Mouse (Mus musculus) MEL (cell line): ENCODE measurements around the gene Lrriq4. TPM values are rescaled to one million over a fixed set of nuclear protein-coding genes. Genes with fewer than 3 reads are reported as not detected.

Source experiments
- DNase-seq: peaks from one replicate; pipeline ENCODE4 v3.0.0; 2011; ENCODE audit warnings: low read depth, low spot score
- H3K27ac ChIP-seq: 2 replicates; pipeline ENCODE4 v1.5.1; 2012; ENCODE audit warnings: low read depth, mild to moderate bottlenecking, control low read depth, low read length, moderate library complexity; ENCODE audit not compliant: control insufficient read depth
- H3K27me3 ChIP-seq, 2 experiments: fragments of 150-350 bp in 1 of 2; sonication (generic) in 1 of 2; 2 replicates each; pipeline ENCODE4 v1.6.1; 2012; ENCODE audit warnings: low read length in 2 of 2, mild to moderate bottlenecking in 2 of 2, improper control_type of control experiment in 1 of 2, moderate library complexity in 1 of 2; ENCODE audit not compliant: insufficient read depth in 2 of 2, control insufficient read depth in 1 of 2
- H3K36me3 ChIP-seq, 2 experiments: 2 replicates each; pipeline ENCODE4 v1.6.1; 2012 to 2014; ENCODE audit warnings: low read length in 2 of 2, improper control_type of control experiment in 1 of 2, inconsistent platforms in 1 of 2, mild to moderate bottlenecking in 1 of 2; ENCODE audit not compliant: insufficient read depth in 2 of 2, control insufficient read depth in 1 of 2
- H3K4me1 ChIP-seq, 2 experiments: fragments of 150-350 bp in 1 of 2; sonication (generic) in 1 of 2; 2 replicates each; pipeline ENCODE4 v1.6.1; 2012; ENCODE audit warnings: low read length in 2 of 2, improper control_type of control experiment in 1 of 2, mild to moderate bottlenecking in 1 of 2; ENCODE audit not compliant: insufficient read depth in 2 of 2, control insufficient read depth in 1 of 2
- H3K4me3 ChIP-seq, 2 experiments: fragments of 150-350 bp in 1 of 2; sonication (generic) in 1 of 2; 2 replicates each; pipeline ENCODE4 v1.5.1; 2012; ENCODE audit warnings: low read depth in 2 of 2, low read length in 2 of 2, mild to moderate bottlenecking in 2 of 2, moderate library complexity in 2 of 2, control low read depth in 1 of 2, improper control_type of control experiment in 1 of 2; ENCODE audit not compliant: control insufficient read depth in 1 of 2, insufficient read depth in 1 of 2
- H3K79me2 ChIP-seq: 2 replicates; pipeline ENCODE4 v1.6.1; 2012; ENCODE audit warnings: mild to moderate bottlenecking, low read length, moderate library complexity; ENCODE audit not compliant: control insufficient read depth, poor library complexity, insufficient read depth
- H3K9ac ChIP-seq: 2 replicates; pipeline ENCODE4 v1.6.1; 2012; ENCODE audit warnings: low read depth, mild to moderate bottlenecking, control low read depth, low read length, moderate library complexity; ENCODE audit not compliant: control insufficient read depth, poor library complexity, severe bottlenecking
- H3K9me3 ChIP-seq: fragments of 150-350 bp; sonication (generic); replicated peaks from 2 replicates; pipeline ENCODE4 v1.6.1; 2012; ENCODE audit warnings: mild to moderate bottlenecking, low read length, improper control_type of control experiment, moderate library complexity; ENCODE audit not compliant: insufficient read depth
- BHLHE40 ChIP-seq: IDR thresholded peaks from 2 replicates; pipeline ENCODE4 v1.6.1; 2012; ENCODE audit warnings: low read depth, mild to moderate bottlenecking, inconsistent platforms, low read length, improper control_type of control experiment, borderline replicate concordance
- CHD1 ChIP-seq: IDR thresholded peaks from 2 replicates; pipeline ENCODE4 v1.6.1; 2012; ENCODE audit warnings: low read depth, mild to moderate bottlenecking, inconsistent platforms, low read length, improper control_type of control experiment
- CHD2 ChIP-seq: IDR thresholded peaks from 2 replicates; pipeline ENCODE4 v1.6.1; 2011; ENCODE audit warnings: low read length, improper control_type of control experiment
- CTCF ChIP-seq, 3 experiments: IDR thresholded peaks in 2 of 3; conservative IDR thresholded peaks in 1 of 3; 2 replicates each; pipeline ENCODE4 v1.5.1; 2011 to 2012; ENCODE audit warnings: low read length in 3 of 3, low read depth in 2 of 3, mild to moderate bottlenecking in 2 of 3, improper control_type of control experiment in 1 of 3, inconsistent platforms in 1 of 3, mixed read lengths in 1 of 3, moderate library complexity in 1 of 3; ENCODE audit not compliant: control insufficient read depth in 1 of 3, insufficient read depth in 1 of 3, poor library complexity in 1 of 3, severe bottlenecking in 1 of 3
- EP300 ChIP-seq, 2 experiments: IDR thresholded peaks; 2 replicates each; pipeline ENCODE4 v1.6.1; 2011; ENCODE audit warnings: improper control_type of control experiment in 2 of 2, low read length in 2 of 2, low read depth in 1 of 2, mild to moderate bottlenecking in 1 of 2
- GABPA ChIP-seq: IDR thresholded peaks from 2 replicates; pipeline ENCODE4 v1.6.1; 2012; ENCODE audit warnings: low read depth, mild to moderate bottlenecking, inconsistent platforms, low read length, improper control_type of control experiment, moderate library complexity
- GATA1 ChIP-seq: IDR thresholded peaks from 2 replicates; pipeline ENCODE4 v1.6.1; 2011; ENCODE audit warnings: low read depth, low read length, improper control_type of control experiment
- JUND ChIP-seq: IDR thresholded peaks from 2 replicates; pipeline ENCODE4 v1.6.1; 2011; ENCODE audit warnings: low read depth, mild to moderate bottlenecking, improper control_type of control experiment, low read length
- MAZ ChIP-seq: IDR thresholded peaks from 2 replicates; pipeline ENCODE4 v1.6.1; 2012; ENCODE audit warnings: low read depth, mild to moderate bottlenecking, inconsistent platforms, low read length, improper control_type of control experiment
- MEF2A ChIP-seq: IDR thresholded peaks from 2 replicates; pipeline ENCODE4 v1.6.1; 2014; ENCODE audit warnings: low read depth, mild to moderate bottlenecking, inconsistent platforms, low read length, improper control_type of control experiment; ENCODE audit not compliant: poor library complexity, insufficient replicate concordance, severe bottlenecking; ENCODE audit errors: extremely low read depth
- MYB ChIP-seq: IDR thresholded peaks from 2 replicates; pipeline ENCODE4 v1.6.1; 2011; ENCODE audit warnings: mild to moderate bottlenecking, low read depth, low read length, improper control_type of control experiment
- MYC ChIP-seq: IDR thresholded peaks from 2 replicates; pipeline ENCODE4 v1.6.1; 2011; ENCODE audit warnings: low read depth, mild to moderate bottlenecking, low read length, improper control_type of control experiment, moderate library complexity
- NELFE ChIP-seq: IDR thresholded peaks from 2 replicates; pipeline ENCODE4 v1.6.1; 2011; ENCODE audit warnings: low read depth, low read length, improper control_type of control experiment
- POLR2A ChIP-seq, 2 experiments: IDR thresholded peaks; 2 replicates each; pipeline ENCODE4 v1.6.1; 2011 to 2012; ENCODE audit warnings: low read length in 2 of 2, mild to moderate bottlenecking in 2 of 2, control low read depth in 1 of 2, improper control_type of control experiment in 1 of 2, low read depth in 1 of 2, moderate library complexity in 1 of 2; ENCODE audit not compliant: control insufficient read depth in 1 of 2, insufficient read depth in 1 of 2, poor library complexity in 1 of 2
- RAD21 ChIP-seq: IDR thresholded peaks from 2 replicates; pipeline ENCODE4 v1.6.1; 2011; ENCODE audit warnings: mild to moderate bottlenecking, low read depth, low read length, improper control_type of control experiment
- RCOR1 ChIP-seq: IDR thresholded peaks from 2 replicates; pipeline ENCODE4 v1.6.1; 2012; ENCODE audit warnings: low read depth, mild to moderate bottlenecking, inconsistent platforms, low read length, improper control_type of control experiment
- SMC3 ChIP-seq: IDR thresholded peaks from 2 replicates; pipeline ENCODE4 v1.6.1; 2011; ENCODE audit warnings: low read depth, low read length, improper control_type of control experiment
- TAL1 ChIP-seq: IDR thresholded peaks from 2 replicates; pipeline ENCODE4 v1.6.1; 2012; ENCODE audit warnings: mild to moderate bottlenecking, inconsistent platforms, low read length, moderate library complexity, mixed read lengths
- UBTF ChIP-seq: IDR thresholded peaks from 2 replicates; pipeline ENCODE4 v1.6.1; 2012; ENCODE audit warnings: low read depth, mild to moderate bottlenecking, inconsistent platforms, low read length, improper control_type of control experiment, moderate library complexity, borderline replicate concordance; ENCODE audit not compliant: insufficient read depth
- USF1 ChIP-seq: IDR thresholded peaks from 2 replicates; pipeline ENCODE4 v1.6.1; 2014; ENCODE audit warnings: low read depth, mild to moderate bottlenecking, inconsistent platforms, low read length, improper control_type of control experiment, moderate library complexity
- USF2 ChIP-seq, 2 experiments: IDR thresholded peaks; 2 replicates each; pipeline ENCODE4 v1.6.1; 2011 to 2012; ENCODE audit warnings: improper control_type of control experiment in 2 of 2, low read length in 2 of 2, borderline replicate concordance in 1 of 2, inconsistent platforms in 1 of 2, low read depth in 1 of 2, mild to moderate bottlenecking in 1 of 2; ENCODE audit not compliant: insufficient read depth in 1 of 2
- ZC3H11A ChIP-seq: IDR thresholded peaks from 2 replicates; pipeline ENCODE4 v1.6.1; 2012; ENCODE audit warnings: low read depth, mild to moderate bottlenecking, inconsistent platforms, low read length, improper control_type of control experiment
- ZKSCAN1 ChIP-seq: IDR thresholded peaks from 2 replicates; pipeline ENCODE4 v1.6.1; 2012; ENCODE audit warnings: low read depth, mild to moderate bottlenecking, inconsistent platforms, low read length, improper control_type of control experiment, moderate library complexity
- ZMIZ1 ChIP-seq: IDR thresholded peaks from 2 replicates; pipeline ENCODE4 v1.6.1; 2012; ENCODE audit warnings: low read depth, mild to moderate bottlenecking, inconsistent platforms, low read length, improper control_type of control experiment, moderate library complexity
- polyA plus RNA-seq, 2 experiments: library from polyadenylated mRNA; stranded (reverse) in 1 of 2; unstranded in 1 of 2; fragments of >175 nt in 1 of 2; fragments of >200 nt in 1 of 2; gene quantifications; 2 replicates each; pipeline versions ENCODE4 v1.2.1 to v1.2.4; 2012; ENCODE audit warnings: low replicate concordance in 2 of 2, low read depth in 1 of 2; ENCODE audit not compliant: insufficient read length in 2 of 2, insufficient read depth in 1 of 2, missing spikeins in 1 of 2
- total RNA-seq: library from RNA; depleted of rRNA; stranded (reverse); fragments of 300-350 nt; gene quantifications from 2 replicates; pipeline ENCODE4 v1.2.3, GENCODE M21; 2012

The Lrriq4 gene
- total and polyA plus RNA-seq, 3 experiments, result not detected

- Histone ChIP-seq H3K4me1 (no peaks in the 10 kb centered on the region), H3K4me3 (no peak overlapping the region), H3K27me3 (no peaks in the 10 kb centered on the region), H3K9ac (no peak overlapping the region)
- TF ChIP-seq BHLHE40 (no peak), GATA1 (no peak), GABPA (no peak), USF1 (no peak), MAZ (no peak), USF2 (IDR thresholded peaks at IDR 0.05; ENCODE audit: borderline replicate concordance in 1 of 2, insufficient read depth in 1 of 2, low read depth in 1 of 2, low read length in 2 of 2) (no peak)
- TF ChIP-seq, all 39 proteins: peak for 0
- H3K36me3 ChIP-seq, result no peaks in the 10 kb centered on the region
- H3K9me3 ChIP-seq, result no peaks in the 10 kb centered on the region
- no peaks in the 10 kb centered on the region for H3K79me2 ChIP-seq
- DNase-seq, result no peak
- no peak overlapping the region for H3K27ac ChIP-seq
Observed at GRCm38 (mm10) chr3:30695661-30696060, 51.4 kb downstream of the Lrriq4 start.

GRCm38 (mm10) chr3:30696346-30696745 is 52.0 kb downstream of the Lrriq4 start:
- Histone ChIP-seq H3K4me1 (no peaks in the 10 kb centered on the region), H3K27me3 (no peaks in the 10 kb centered on the region), H3K9ac (no peak overlapping the region), H3K79me2 (no peaks in the 10 kb centered on the region), H3K27ac (no peak overlapping the region), H3K9me3 (no peaks in the 10 kb centered on the region), H3K36me3 (no peaks in the 10 kb centered on the region), H3K4me3 (no peak overlapping the region)
- peak; percentile 25 for DNase-seq
- peak; percentile 74 to 90 (median 85) for TF ChIP-seq CTCF (IDR thresholded peaks at IDR 0.05 in 2 of 3, conservative IDR thresholded peaks at IDR 0.05 in 1 of 3; ENCODE audit: control insufficient read depth in 1 of 3, insufficient read depth in 1 of 3, low read depth in 2 of 3, low read length in 3 of 3, poor library complexity in 1 of 3, severe bottlenecking in 1 of 3)
- peak; percentile 77 for TF ChIP-seq RAD21
- TF ChIP-seq USF1, result peak; percentile 61; the same call in 1 of the 2 replicates
- TF ChIP-seq BHLHE40, result no peak
- peak; percentile 89 for TF ChIP-seq SMC3
- TF ChIP-seq GABPA, result no peak
- peak; percentile 68 for TF ChIP-seq ZC3H11A

- no peak for DNase-seq
- Histone ChIP-seq H3K4me1 (no peaks in the 10 kb centered on the region), H3K9ac (no peak overlapping the region), H3K27ac (no peak overlapping the region), H3K4me3 (no peak overlapping the region), H3K9me3 (no peaks in the 10 kb centered on the region), H3K36me3 (no peaks in the 10 kb centered on the region), H3K79me2 (no peaks in the 10 kb centered on the region), H3K27me3 (no peaks in the 10 kb centered on the region)
- TF ChIP-seq SMC3 (no peak), UBTF (no peak), CHD2 (no peak), MYC (no peak), TAL1 (no peak), NELFE (no peak), EP300 (IDR thresholded peaks at IDR 0.05; ENCODE audit: low read depth in 1 of 2, low read length in 2 of 2) (no peak), RCOR1 (no peak), JUND (no peak), ZKSCAN1 (no peak), POLR2A (IDR thresholded peaks at IDR 0.05; ENCODE audit: control insufficient read depth in 1 of 2, insufficient read depth in 1 of 2, low read depth in 1 of 2, low read length in 2 of 2, poor library complexity in 1 of 2) (no peak), MEF2A (no peak), ZMIZ1 (no peak), CHD1 (no peak), MYB (no peak)
Observed at GRCm38 (mm10) chr3:30697891-30698290, 53.6 kb downstream of the Lrriq4 start.
